Mouse (Mus musculus): ENCODE results near the gene Igsf10. TPM values are rescaled to one million over a fixed set of nuclear protein-coding genes. Genes with fewer than 3 reads are reported as not detected.
A peak's percentile ranks its signal among the peaks of the same experiment; 100 is the strongest.

The Igsf10 gene
- polyA plus RNA-seq, 1 experiment from 2014 or later: 2.6 TPM

GRCm38 (mm10) chr3:59293437-59294199, 50.6 kb downstream of the Igsf10 start:
- ChIA-PET POLR2A (no interaction called here), CTCF (interaction anchor here (1.2 to 3.3 kb wide), 3 partner anchors 16 to 23 kb away, joined by 3 to 21 read pairs (median 3); no protein-coding TSS in a partner anchor)
- no peaks in the 10 kb centered on the region for H3K27me3 ChIP-seq
- ATAC-seq: no peak
- TF ChIP-seq CTCF (IDR thresholded peaks at IDR 0.05): no peak
- in situ Hi-C loops (cut with MboI; ENCODE audit: low pct_unique_long_range_greater_than_20kb): loop anchor here (25.0 kb wide), 1 partner anchor 1219 kb away; no protein-coding TSS in a partner anchor
- DNase-seq (ENCODE audit: low read depth, low spot score): no peak

GRCm38 (mm10) chr3:59290551-59290950, 53.6 kb downstream of the Igsf10 start:
- peak; percentile 98 for ATAC-seq
- CTCF ChIA-PET: interaction anchor here (1.0 to 3.2 kb wide), 2 partner anchors 13 to 20 kb away, joined by 3 to 18 read pairs; no protein-coding TSS in a partner anchor
- POLR2A ChIA-PET: no interaction called here

DNA sequence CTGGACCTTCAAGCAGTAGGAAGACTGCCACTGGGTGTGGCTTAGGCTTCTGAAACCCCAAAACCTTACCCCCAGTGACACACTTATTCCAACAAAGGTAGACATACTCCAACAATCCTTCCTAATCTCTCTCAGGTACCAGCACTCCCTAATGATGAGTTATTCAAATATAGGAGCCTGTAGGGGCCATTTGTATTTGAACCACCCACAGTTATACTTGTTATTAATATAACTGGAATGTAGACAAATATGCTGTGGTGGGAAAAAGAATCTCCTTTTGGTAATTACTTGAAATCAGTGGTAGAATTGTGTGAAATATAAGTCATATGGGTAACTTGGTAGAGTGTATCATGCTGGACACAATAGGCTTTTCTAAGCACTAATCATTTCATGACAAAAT, 65.6 kb downstream of the Igsf10 start:
- DNase-seq (ENCODE audit: low read depth, low spot score): peak; percentile 33
- ChIA-PET POLR2A (no interaction called here), CTCF (interaction anchor here (1.1 to 4.8 kb wide), 9 partner anchors 10 to 97 kb away, joined by 3 to 21 read pairs (median 5); partner anchors contain the start of gene P2ry12)
- H3K27me3 ChIP-seq: no peaks in the 10 kb centered on the region
- peak; percentile 62 for ATAC-seq
- no peak for TF ChIP-seq CTCF (IDR thresholded peaks at IDR 0.05)
- in situ Hi-C loops (cut with MboI; ENCODE audit: low pct_unique_long_range_greater_than_20kb): loop anchor here (25.0 kb wide), 1 partner anchor 1234 kb away; no protein-coding TSS in a partner anchor

More at GRCm38 (mm10) chr3:59290551-59290950, 53.6 kb downstream of the Igsf10 start:
- in situ Hi-C loops (cut with MboI; ENCODE audit: low pct_unique_long_range_greater_than_20kb): loop anchor here (25.0 kb wide), 1 partner anchor 1222 kb away; no protein-coding TSS in a partner anchor
- no peaks in the 10 kb centered on the region for H3K27me3 ChIP-seq
- no peak for DNase-seq (ENCODE audit: low read depth, low spot score)
- no peak for TF ChIP-seq CTCF (IDR thresholded peaks at IDR 0.05)

GRCm38 (mm10) chr3:59278254-59278533, 66.0 kb downstream of the Igsf10 start:
- in situ Hi-C loops (cut with MboI; ENCODE audit: low pct_unique_long_range_greater_than_20kb): loop anchor here (25.0 kb wide), 1 partner anchor 1234 kb away; no protein-coding TSS in a partner anchor
- ChIA-PET CTCF (interaction anchor here (1.1 to 4.8 kb wide), 8 partner anchors 11 to 97 kb away, joined by 3 to 21 read pairs (median 6); partner anchors contain the start of gene P2ry12), POLR2A (interaction anchor here (0.6 to 1.0 kb wide), 2 partner anchors 14 to 215 kb away, joined by 3 to 4 read pairs; no protein-coding TSS in a partner anchor)
- ATAC-seq (no peak), DNase-seq (ENCODE audit: low read depth, low spot score) (no peak)
- H3K27me3 ChIP-seq: no peaks in the 10 kb centered on the region
- TF ChIP-seq CTCF (IDR thresholded peaks at IDR 0.05): no peak

DNA sequence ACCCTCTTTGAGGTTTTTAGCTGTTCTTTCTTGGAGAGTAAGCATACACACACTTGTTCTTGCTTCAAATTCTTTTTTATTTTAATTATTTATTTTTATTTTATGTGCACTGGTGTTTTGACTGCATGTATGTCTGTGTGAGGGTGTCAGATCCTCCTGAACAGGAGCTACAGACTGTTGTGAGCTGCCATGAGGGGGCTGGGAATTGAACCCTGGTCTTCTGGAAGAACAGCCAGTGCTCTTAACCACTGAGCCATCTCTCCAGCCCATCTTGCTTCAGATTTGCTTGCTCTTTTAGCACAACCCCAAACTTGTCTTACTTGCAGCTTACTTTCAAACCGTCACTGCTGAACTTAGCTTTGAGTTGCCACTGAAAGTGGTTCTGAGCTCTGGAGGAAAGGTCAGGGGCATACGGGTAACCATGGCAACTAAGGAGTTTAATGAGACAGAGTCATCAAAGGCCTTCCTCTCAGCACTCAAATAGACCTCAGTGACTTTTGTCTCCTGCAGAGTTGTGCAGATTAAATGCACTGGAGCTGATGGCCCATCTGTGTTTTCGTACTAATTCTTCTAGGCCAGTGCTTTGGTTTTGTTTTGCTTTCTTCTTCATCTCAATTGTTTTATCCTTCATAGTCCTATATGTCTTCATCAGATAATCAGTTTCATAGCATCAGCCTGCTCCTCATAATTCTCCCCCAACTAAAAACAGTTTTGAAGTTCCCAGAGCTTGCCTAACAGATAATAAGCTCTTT, 66.5 kb downstream of the Igsf10 start:
- DNase-seq (ENCODE audit: low read depth, low spot score) (no peak), ATAC-seq (no peak)
- in situ Hi-C loops (cut with MboI; ENCODE audit: low pct_unique_long_range_greater_than_20kb): loop anchor here (25.0 kb wide), 1 partner anchor 1235 kb away; no protein-coding TSS in a partner anchor
- no peaks in the 10 kb centered on the region for H3K27me3 ChIP-seq
- ChIA-PET POLR2A (interaction anchor here (0.6 to 1.0 kb wide), 2 partner anchors 13 to 214 kb away, joined by 3 to 4 read pairs; no protein-coding TSS in a partner anchor), CTCF (interaction anchor here (1.1 to 4.8 kb wide), 9 partner anchors 10 to 96 kb away, joined by 3 to 21 read pairs (median 5); partner anchors contain the start of gene P2ry12)
- no peak for TF ChIP-seq CTCF (IDR thresholded peaks at IDR 0.05)

GRCm38 (mm10) chr3:59270811-59271210, 73.4 kb downstream of the Igsf10 start:
- in situ Hi-C loops (cut with MboI; ENCODE audit: low pct_unique_long_range_greater_than_20kb): no loop called here
- H3K27me3 ChIP-seq: no peaks in the 10 kb centered on the region
- ChIA-PET CTCF (interaction anchor here (0.7 to 1.5 kb wide), 6 partner anchors 14 to 150 kb away, joined by 3 to 4 read pairs (median 3); no protein-coding TSS in a partner anchor), POLR2A (no interaction called here)
- DNase-seq (ENCODE audit: low read depth, low spot score) (no peak), ATAC-seq (no peak)
- no peak for TF ChIP-seq CTCF (IDR thresholded peaks at IDR 0.05)

Other genes with a start within 250 kb of the Igsf10 start
- not detected for gene Gpr171, start 242.6 kb downstream of the Igsf10 start, polyA plus RNA-seq (2021)
- 0.33 TPM for gene P2ry14, start 190.8 kb downstream of the Igsf10 start, polyA plus RNA-seq (2021)
- gene Gpr87, start 149.3 kb downstream of the Igsf10 start, polyA plus RNA-seq (2021): not detected
- gene P2ry13, start 133.5 kb downstream of the Igsf10 start, polyA plus RNA-seq (2021): not detected
- not detected for gene P2ry12, start 81.5 kb downstream of the Igsf10 start, polyA plus RNA-seq (2021)

Data from Patski (cell line).